Mouse (Mus musculus): ENCODE results near the gene Krt80. TPM values are rescaled to one million over a fixed set of nuclear protein-coding genes. Genes with fewer than 3 reads are reported as not detected.
"Not testable (repeated sequence)": the region's sequence is repeated elsewhere in the genome, so short reads cannot be mapped to it uniquely, and the experiment has no call there.

Gene Krt80
- polyA plus RNA-seq, 1 experiment, result 1.1 TPM

GRCm38 (mm10) chr15:101332370-101332769 lies 37.6 kb downstream of the Krt80 start:
- no peaks in the 10 kb centered on the region for H3K4me1 ChIP-seq (ENCODE audit: control insufficient read depth, insufficient read depth, low read length)
- TF ChIP-seq POLR2A (IDR thresholded peaks at IDR 0.05; ENCODE audit: insufficient read depth, low read length) (no peak), EP300 (IDR thresholded peaks at IDR 0.05; ENCODE audit: insufficient read depth, low read depth, low read length) (no peak), CTCF (IDR thresholded peaks at IDR 0.05; ENCODE audit: low read depth, low read length) (no peak)
- H3K9ac ChIP-seq (ENCODE audit: low read depth, poor library complexity, severe bottlenecking), result no peak overlapping the region
- H3K27me3 ChIP-seq (ENCODE audit: control insufficient read depth, insufficient read depth, low read length, poor library complexity, severe bottlenecking), result no peaks in the 10 kb centered on the region
- H3K27ac ChIP-seq (ENCODE audit: insufficient read depth, low read length), result no peak overlapping the region
- H3K9me3 ChIP-seq (replicated peaks; ENCODE audit: control insufficient read depth, insufficient read depth, low read length, poor library complexity, severe bottlenecking), result no peaks in the 10 kb centered on the region
- no peaks in the 10 kb centered on the region for H3K36me3 ChIP-seq (ENCODE audit: control insufficient read depth, insufficient read depth, low read length, poor library complexity, severe bottlenecking)
- no peak overlapping the region for H3K4me3 ChIP-seq (ENCODE audit: low read depth, low read length)

- H3K27ac ChIP-seq (ENCODE audit: insufficient read depth, low read length), result no peak overlapping the region
- H3K9ac ChIP-seq (ENCODE audit: low read depth, poor library complexity, severe bottlenecking), result no peak overlapping the region
- H3K4me1 ChIP-seq (ENCODE audit: control insufficient read depth, insufficient read depth, low read length), result no peaks in the 10 kb centered on the region
Observed at GRCm38 (mm10) chr15:101331090-101331489, 38.9 kb downstream of the Krt80 start.

GRCm38 (mm10) chr15:101329564-101329892 lies 40.4 kb downstream of the Krt80 start:
- no peaks in the 10 kb centered on the region for H3K9me3 ChIP-seq (replicated peaks; ENCODE audit: control insufficient read depth, insufficient read depth, low read length, poor library complexity, severe bottlenecking)
- H3K27ac ChIP-seq (ENCODE audit: insufficient read depth, low read length), result no peak overlapping the region

More at GRCm38 (mm10) chr15:101331090-101331489, 38.9 kb downstream of the Krt80 start:
- TF ChIP-seq CTCF (IDR thresholded peaks at IDR 0.05; ENCODE audit: low read depth, low read length), result no peak
- TF ChIP-seq EP300 (IDR thresholded peaks at IDR 0.05; ENCODE audit: insufficient read depth, low read depth, low read length), result no peak
- no peaks in the 10 kb centered on the region for H3K9me3 ChIP-seq (replicated peaks; ENCODE audit: control insufficient read depth, insufficient read depth, low read length, poor library complexity, severe bottlenecking)
- H3K27me3 ChIP-seq (ENCODE audit: control insufficient read depth, insufficient read depth, low read length, poor library complexity, severe bottlenecking), result no peaks in the 10 kb centered on the region
- H3K36me3 ChIP-seq (ENCODE audit: control insufficient read depth, insufficient read depth, low read length, poor library complexity, severe bottlenecking), result no peaks in the 10 kb centered on the region
- no peak overlapping the region for H3K4me3 ChIP-seq (ENCODE audit: low read depth, low read length)

GRCm38 (mm10) chr15:101328876-101329563 lies 40.9 kb downstream of the Krt80 start:
- no peaks in the 10 kb centered on the region for H3K9me3 ChIP-seq (replicated peaks; ENCODE audit: control insufficient read depth, insufficient read depth, low read length, poor library complexity, severe bottlenecking)
- H3K27ac ChIP-seq (ENCODE audit: insufficient read depth, low read length), result no peak overlapping the region
- no peaks in the 10 kb centered on the region for H3K27me3 ChIP-seq (ENCODE audit: control insufficient read depth, insufficient read depth, low read length, poor library complexity, severe bottlenecking)
- H3K4me3 ChIP-seq (ENCODE audit: low read depth, low read length), result no peak overlapping the region
- no peak overlapping the region for H3K9ac ChIP-seq (ENCODE audit: low read depth, poor library complexity, severe bottlenecking)
- TF ChIP-seq POLR2A (IDR thresholded peaks at IDR 0.05; ENCODE audit: insufficient read depth, low read length), result no peak
- no peak for TF ChIP-seq CTCF (IDR thresholded peaks at IDR 0.05; ENCODE audit: low read depth, low read length)
- TF ChIP-seq EP300 (IDR thresholded peaks at IDR 0.05; ENCODE audit: insufficient read depth, low read depth, low read length), result no peak
- no peaks in the 10 kb centered on the region for H3K36me3 ChIP-seq (ENCODE audit: control insufficient read depth, insufficient read depth, low read length, poor library complexity, severe bottlenecking)
- H3K4me1 ChIP-seq (ENCODE audit: control insufficient read depth, insufficient read depth, low read length), result no peaks in the 10 kb centered on the region

More at GRCm38 (mm10) chr15:101329564-101329892, 40.4 kb downstream of the Krt80 start:
- Histone ChIP-seq H3K9ac (ENCODE audit: low read depth, poor library complexity, severe bottlenecking) (no peak overlapping the region), H3K4me3 (ENCODE audit: low read depth, low read length) (no peak overlapping the region), H3K36me3 (ENCODE audit: control insufficient read depth, insufficient read depth, low read length, poor library complexity, severe bottlenecking) (no peaks in the 10 kb centered on the region), H3K4me1 (ENCODE audit: control insufficient read depth, insufficient read depth, low read length) (no peaks in the 10 kb centered on the region), H3K27me3 (ENCODE audit: control insufficient read depth, insufficient read depth, low read length, poor library complexity, severe bottlenecking) (no peaks in the 10 kb centered on the region)
- TF ChIP-seq EP300 (IDR thresholded peaks at IDR 0.05; ENCODE audit: insufficient read depth, low read depth, low read length) (no peak), POLR2A (IDR thresholded peaks at IDR 0.05; ENCODE audit: insufficient read depth, low read length) (no peak), CTCF (IDR thresholded peaks at IDR 0.05; ENCODE audit: low read depth, low read length) (no peak)

GRCm38 (mm10) chr15:101327282-101327681 lies 42.7 kb downstream of the Krt80 start:
- H3K27me3 ChIP-seq (ENCODE audit: control insufficient read depth, insufficient read depth, low read length, poor library complexity, severe bottlenecking), result no peaks in the 10 kb centered on the region
- peak; percentile 91 for TF ChIP-seq EP300 (IDR thresholded peaks at IDR 0.05; ENCODE audit: insufficient read depth, low read depth, low read length)
- TF ChIP-seq POLR2A (IDR thresholded peaks at IDR 0.05; ENCODE audit: insufficient read depth, low read length), result no peak
- TF ChIP-seq CTCF (IDR thresholded peaks at IDR 0.05; ENCODE audit: low read depth, low read length), result peak; percentile 94
- H3K27ac ChIP-seq (ENCODE audit: insufficient read depth, low read length), result no peak overlapping the region
- H3K4me1 ChIP-seq (ENCODE audit: control insufficient read depth, insufficient read depth, low read length), result no peaks in the 10 kb centered on the region
- no peak overlapping the region for H3K9ac ChIP-seq (ENCODE audit: low read depth, poor library complexity, severe bottlenecking)
- H3K9me3 ChIP-seq (replicated peaks; ENCODE audit: control insufficient read depth, insufficient read depth, low read length, poor library complexity, severe bottlenecking), result no peaks in the 10 kb centered on the region
- no peaks in the 10 kb centered on the region for H3K36me3 ChIP-seq (ENCODE audit: control insufficient read depth, insufficient read depth, low read length, poor library complexity, severe bottlenecking)
- H3K4me3 ChIP-seq (ENCODE audit: low read depth, low read length), result no peak overlapping the region

- no peak overlapping the region for H3K27ac ChIP-seq (ENCODE audit: insufficient read depth, low read length)
- no peaks in the 10 kb centered on the region for H3K36me3 ChIP-seq (ENCODE audit: control insufficient read depth, insufficient read depth, low read length, poor library complexity, severe bottlenecking)
- no peak overlapping the region for H3K4me3 ChIP-seq (ENCODE audit: low read depth, low read length)
- no peaks in the 10 kb centered on the region for H3K9me3 ChIP-seq (replicated peaks; ENCODE audit: control insufficient read depth, insufficient read depth, low read length, poor library complexity, severe bottlenecking)
- no peak overlapping the region for H3K9ac ChIP-seq (ENCODE audit: low read depth, poor library complexity, severe bottlenecking)
- no peaks in the 10 kb centered on the region for H3K4me1 ChIP-seq (ENCODE audit: control insufficient read depth, insufficient read depth, low read length)
- TF ChIP-seq CTCF (IDR thresholded peaks at IDR 0.05; ENCODE audit: low read depth, low read length) (no peak), POLR2A (IDR thresholded peaks at IDR 0.05; ENCODE audit: insufficient read depth, low read length) (no peak), EP300 (IDR thresholded peaks at IDR 0.05; ENCODE audit: insufficient read depth, low read depth, low read length) (0 out of 2 replicates have a peak, but pooled peaks have one; percentile 39)
- H3K27me3 ChIP-seq (ENCODE audit: control insufficient read depth, insufficient read depth, low read length, poor library complexity, severe bottlenecking), result no peaks in the 10 kb centered on the region
Observed at GRCm38 (mm10) chr15:101325991-101326534, 43.9 kb downstream of the Krt80 start.

- not testable (repeated sequence) for H3K36me3 ChIP-seq (ENCODE audit: control insufficient read depth, insufficient read depth, low read length, poor library complexity, severe bottlenecking); H3K4me3 ChIP-seq (ENCODE audit: low read depth, low read length); H3K9ac ChIP-seq (ENCODE audit: low read depth, poor library complexity, severe bottlenecking); H3K27ac ChIP-seq (ENCODE audit: insufficient read depth, low read length); H3K27me3 ChIP-seq (ENCODE audit: control insufficient read depth, insufficient read depth, low read length, poor library complexity, severe bottlenecking); H3K9me3 ChIP-seq (replicated peaks; ENCODE audit: control insufficient read depth, insufficient read depth, low read length, poor library complexity, severe bottlenecking); H3K4me1 ChIP-seq (ENCODE audit: control insufficient read depth, insufficient read depth, low read length)
Observed at GRCm38 (mm10) chr15:101324409-101324808, 45.6 kb downstream of the Krt80 start.
